Mouse (Mus musculus): Measurements from ENCODE around the gene Mtss1l.

DNA sequence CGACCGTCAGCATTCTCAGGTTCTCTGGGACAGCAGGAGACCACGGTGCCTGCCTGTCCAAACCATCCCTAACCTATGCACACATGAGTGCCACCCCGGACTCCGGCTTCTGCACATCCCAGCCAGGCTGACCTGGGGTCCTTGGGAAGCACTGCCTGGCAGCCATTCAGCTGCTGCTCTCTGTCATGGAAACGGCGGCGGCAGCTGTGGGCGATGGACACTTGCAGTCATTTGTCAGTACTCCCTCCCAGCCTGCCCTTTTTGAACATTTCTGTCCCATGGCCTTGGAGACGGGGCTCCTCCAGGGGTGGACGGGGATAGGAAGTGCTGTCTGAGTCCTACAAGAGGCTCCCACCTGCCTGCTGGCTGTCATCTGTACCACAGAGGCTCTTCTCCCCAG lies 12.8 kb upstream of the Mtss1l start:
- TF ChIP-seq CTCF (conservative IDR thresholded peaks at IDR 0.05; ENCODE audit: insufficient read depth, insufficient read length, low read depth, low read length): no peak
- TF ChIP-seq POLR2A (IDR thresholded peaks at IDR 0.05; ENCODE audit: low read depth, low read length): no peak

Data from kidney, adult 2 months (tissue).